Mouse (Mus musculus): ENCODE measurements around the gene Pdxp.

Pdxp gene

GRCm38 (mm10) chr15:78899740-78900584 lies 13.8 kb upstream of the Pdxp start, which contains the start of gene Sh3bp1:
TSS of gene Sh3bp1 (plus strand) at chr15:78899768.
- DNase-seq: peak; percentile 90

GRCm38 (mm10) chr15:78900585-78901421 lies 12.9 kb upstream of the Pdxp start:
- DNase-seq: peak; percentile 46

GRCm38 (mm10) chr15:78901422-78901789 lies 12.3 kb upstream of the Pdxp start:
- DNase-seq: peak; percentile 49

- peak; percentile 90 for DNase-seq
Measured at GRCm38 (mm10) chr15:78903243-78903642, 10.5 kb upstream of the Pdxp start.

GRCm38 (mm10) chr15:78908399-78908798 lies 5.3 kb upstream of the Pdxp start:
- DNase-seq: no peak

- no peak for DNase-seq
Measured at GRCm38 (mm10) chr15:78908982-78909381, 4.7 kb upstream of the Pdxp start.

GRCm38 (mm10) chr15:78912040-78912439 lies 1.7 kb upstream of the Pdxp start:
- peak; percentile 63 for DNase-seq

- DNase-seq: peak; percentile 75
Measured at GRCm38 (mm10) chr15:78914091-78914822, 538 bp downstream of the Pdxp start.

- no peak for DNase-seq
Measured at GRCm38 (mm10) chr15:78914823-78915659, 1.3 kb downstream of the Pdxp start.

GRCm38 (mm10) chr15:78915660-78916017 lies 1.9 kb downstream of the Pdxp start:
- peak; percentile 75 for DNase-seq

- DNase-seq: no peak
Measured at GRCm38 (mm10) chr15:78916052-78916826, 2.5 kb downstream of the Pdxp start.

- DNase-seq: no peak
Measured at GRCm38 (mm10) chr15:78918126-78918525, 4.4 kb downstream of the Pdxp start.

- DNase-seq: no peak
Measured at GRCm38 (mm10) chr15:78919914-78920313, 6.2 kb downstream of the Pdxp start.

GRCm38 (mm10) chr15:78922700-78923099 lies 9.0 kb downstream of the Pdxp start:
- peak; percentile 57 for DNase-seq

- peak; percentile 78 for DNase-seq
Measured at GRCm38 (mm10) chr15:78923585-78923984, 9.9 kb downstream of the Pdxp start.

GRCm38 (mm10) chr15:78925129-78925528 lies 11.4 kb downstream of the Pdxp start:
- no peak for DNase-seq

- peak; percentile 82 for DNase-seq
Measured at GRCm38 (mm10) chr15:78926021-78926919, 12.6 kb downstream of the Pdxp start, which contains the start of gene Lgals1. TSS of gene Lgals1 (plus strand) at chr15:78926725.

- DNase-seq: peak; percentile 65
Measured at GRCm38 (mm10) chr15:78927021-78927787, 13.5 kb downstream of the Pdxp start.

- DNase-seq: peak; percentile 88
Measured at GRCm38 (mm10) chr15:78927788-78928457, 14.2 kb downstream of the Pdxp start.

Measured in thymus, postnatal 4 days (tissue).